Mouse (Mus musculus) kidney, postnatal 0 days (tissue): Measurements from ENCODE around the gene Pigm. TPM values are rescaled to one million over a fixed set of nuclear protein-coding genes. Genes with fewer than 3 reads are reported as not detected.

Experiments used
- ATAC-seq: fragments of 200-750 bp; cut with Nextera tagmentation; replicated peaks from 2 replicates; pipeline ENCODE4 v1.8.0; 2017; ENCODE audit warnings: low read depth, moderate number of reproducible peaks, moderate TSS enrichment, moderate library complexity; ENCODE audit not compliant: low FRiP score
- DNase-seq: peaks from one replicate; pipeline ENCODE4 v3.0.0-alpha.2; 2016; ENCODE audit warnings: low spot score
- H3K27ac ChIP-seq: fragments of 300-500 bp; sonication (generic); 2 replicates; pipeline ENCODE4 v1.5.1; 2014; ENCODE audit warnings: mild to moderate bottlenecking
- H3K27me3 ChIP-seq: fragments of 300-500 bp; sonication (generic); 2 replicates; pipeline ENCODE4 v1.6.1; 2014; ENCODE audit warnings: low read length, mixed read lengths; ENCODE audit not compliant: insufficient read depth
- H3K36me3 ChIP-seq: fragments of 300-500 bp; sonication (generic); 2 replicates; pipeline ENCODE4 v1.6.1; 2014; ENCODE audit warnings: low read length, mixed read lengths; ENCODE audit not compliant: insufficient read depth
- H3K4me1 ChIP-seq: fragments of 300-500 bp; sonication (generic); replicated peaks from 2 replicates; pipeline ENCODE4 v1.6.1; 2014; ENCODE audit warnings: antibody characterized with exemption, low read length, mixed read lengths; ENCODE audit not compliant: insufficient read depth
- H3K4me2 ChIP-seq: fragments of 300-500 bp; sonication (generic); 2 replicates; pipeline ENCODE4 v1.6.1; 2014; ENCODE audit warnings: mild to moderate bottlenecking, low read length, moderate library complexity, mixed read lengths
- H3K4me3 ChIP-seq: fragments of 300-500 bp; sonication (generic); replicated peaks from 2 replicates; pipeline ENCODE4 v1.5.1; 2014; ENCODE audit warnings: low read depth, low read length
- H3K9ac ChIP-seq: fragments of 300-500 bp; sonication (generic); 2 replicates; pipeline ENCODE4 v1.6.1; 2014; ENCODE audit warnings: low read depth, low read length
- H3K9me3 ChIP-seq: fragments of 300-500 bp; sonication (generic); replicated peaks from 2 replicates; pipeline ENCODE4 v1.6.1; 2016; ENCODE audit warnings: low read length, inconsistent platforms, mixed read lengths
- CTCF ChIP-seq: IDR thresholded peaks from 2 replicates; pipeline ENCODE4 v1.5.1; 2016; ENCODE audit warnings: antibody characterized with exemption, low read depth, mild to moderate bottlenecking, moderate library complexity
- WGBS: fragments of 180-500 bp; shearing (Covaris S2); extraction: QIAGEN DNeasy Blood & Tissue Kit; methylation state at CpG from one replicate; pipeline ENCODE4 v1.1.7; 2014; 5-methylcytosine and 5-hydroxymethylcytosine counted together
- polyA plus RNA-seq: library from polyadenylated mRNA; unstranded; fragments of >200 nt; fragmentation: Nextera tagmentation; extraction: Ambion mirVana; gene quantifications from 2 replicates; pipeline ENCODE4 v1.2.1, GENCODE M21; 2015

The Pigm gene
- polyA plus RNA-seq, 1 experiment from 2014 or later: 5.8 TPM

DNA sequence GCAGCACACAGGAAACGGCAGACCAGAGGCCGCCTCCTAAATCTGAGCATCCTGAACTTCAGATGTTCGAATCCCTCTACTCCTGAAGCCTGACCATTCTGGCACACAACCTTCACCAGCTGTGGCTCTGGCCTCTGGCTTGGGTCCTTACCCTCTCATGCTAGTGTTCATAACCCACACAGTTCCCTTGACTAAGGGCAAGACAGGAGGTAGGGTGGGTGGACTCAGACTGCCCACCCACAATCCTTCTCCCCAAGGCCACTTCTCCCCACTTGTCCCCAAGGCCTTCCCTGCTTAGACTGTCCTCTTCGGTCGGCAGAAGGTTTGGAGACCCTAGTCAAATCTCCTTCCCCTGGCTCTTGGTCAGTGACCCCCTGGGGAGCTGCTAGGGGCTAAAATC is 26.8 kb upstream of the Pigm start:
- Histone ChIP-seq H3K4me3 (no peak overlapping the region), H3K27me3 (no peaks in the 10 kb centered on the region), H3K4me1 (peaks cover 7% of the 10 kb centered on the region; the same call in 1 of the 2 replicates), H3K4me2 (no peak overlapping the region), H3K9me3 (no peaks in the 10 kb centered on the region), H3K27ac (peak overlapping the region; percentile 81), H3K36me3 (no peaks in the 10 kb centered on the region), H3K9ac (no peak overlapping the region)
- DNase-seq (no peak), ATAC-seq (no peak)
- 56% methylated on average over 5 of the region's 5 CpGs for WGBS
- TF ChIP-seq CTCF: no peak

- DNase-seq (peak; percentile 61), ATAC-seq (peak; percentile 93)
- no peak for TF ChIP-seq CTCF
- H3K4me3 ChIP-seq: no peak overlapping the region
- H3K9ac ChIP-seq: no peak overlapping the region
- H3K27ac ChIP-seq: peak overlapping the region; percentile 81
- no peak overlapping the region for H3K4me2 ChIP-seq
- H3K27me3 ChIP-seq: no peaks in the 10 kb centered on the region
- no peaks in the 10 kb centered on the region for H3K36me3 ChIP-seq
- WGBS: 16% methylated on average over 19 of the region's 19 CpGs
- H3K9me3 ChIP-seq: no peaks in the 10 kb centered on the region
- H3K4me1 ChIP-seq: peaks cover 7% of the 10 kb centered on the region; the same call in 1 of the 2 replicates
Observed at GRCm38 (mm10) chr1:172349916-172350812, 26.2 kb upstream of the Pigm start.

- H3K27ac ChIP-seq: peak overlapping the region; percentile 55; the same call in 1 of the 2 replicates
- no peak overlapping the region; the same call in 1 of the 2 replicates for H3K9ac ChIP-seq
- H3K27me3 ChIP-seq: no peaks in the 10 kb centered on the region
- H3K36me3 ChIP-seq: no peaks in the 10 kb centered on the region
- no peak for TF ChIP-seq CTCF
- H3K4me1 ChIP-seq: peaks cover 7% of the 10 kb centered on the region; the same call in 1 of the 2 replicates
- ATAC-seq: no peak
- H3K9me3 ChIP-seq: no peaks in the 10 kb centered on the region
- no peak overlapping the region for H3K4me2 ChIP-seq
- H3K4me3 ChIP-seq: no peak overlapping the region
- WGBS: 53% methylated on average over 6 of the region's 6 CpGs
- DNase-seq: no peak
Observed at GRCm38 (mm10) chr1:172352001-172352400, 24.3 kb upstream of the Pigm start.

- Histone ChIP-seq H3K9me3 (no peaks in the 10 kb centered on the region), H3K27me3 (no peaks in the 10 kb centered on the region), H3K36me3 (no peaks in the 10 kb centered on the region), H3K27ac (peak overlapping the region; percentile 55; the same call in 1 of the 2 replicates), H3K4me1 (peaks cover 7% of the 10 kb centered on the region; the same call in 1 of the 2 replicates), H3K4me2 (no peak overlapping the region), H3K4me3 (no peak overlapping the region), H3K9ac (no peak overlapping the region)
- no peak for TF ChIP-seq CTCF
- 86% methylated on average over 3 of the region's 3 CpGs for whole genome bisulfite sequencing
- ATAC-seq (no peak), DNase-seq (no peak)
Observed at GRCm38 (mm10) chr1:172352453-172352852, 23.9 kb upstream of the Pigm start.

GRCm38 (mm10) chr1:172355336-172355735 is 21.0 kb upstream of the Pigm start:
- Histone ChIP-seq H3K36me3 (no peaks in the 10 kb centered on the region), H3K9me3 (no peaks in the 10 kb centered on the region), H3K4me1 (no peaks in the 10 kb centered on the region), H3K27ac (peak overlapping the region; percentile 54; the same call in 1 of the 2 replicates), H3K4me2 (no peak overlapping the region), H3K4me3 (no peak overlapping the region), H3K27me3 (no peaks in the 10 kb centered on the region), H3K9ac (no peak overlapping the region)
- 48% methylated on average over 3 of the region's 3 CpGs for WGBS
- TF ChIP-seq CTCF: no peak
- ATAC-seq (no peak), DNase-seq (no peak)

DNA sequence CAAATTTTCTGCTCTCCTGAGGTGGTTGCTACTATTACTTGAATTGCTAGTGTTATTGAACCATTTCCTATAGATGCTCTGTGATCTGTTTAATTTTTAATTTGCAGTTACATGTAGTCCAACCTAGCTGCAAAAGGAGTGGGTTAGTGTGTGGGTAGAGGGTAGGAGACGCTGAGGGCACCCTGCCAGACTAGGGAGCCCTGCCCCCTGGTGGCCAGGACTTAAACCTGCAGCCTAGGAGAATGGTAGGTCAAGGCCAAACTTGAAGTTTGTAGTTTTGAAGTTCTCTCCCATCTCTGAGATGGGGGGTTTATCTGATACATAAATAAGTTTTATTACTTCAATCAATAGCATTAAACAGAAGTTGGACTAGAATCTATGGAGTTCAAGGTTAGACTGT is 18.8 kb upstream of the Pigm start:
- ATAC-seq (no peak), DNase-seq (peak; percentile 63)
- no peaks in the 10 kb centered on the region for H3K9me3 ChIP-seq

More for the DNA sequence above, 18.8 kb upstream of the Pigm start:
- H3K27ac ChIP-seq: no peak overlapping the region
- no peak overlapping the region for H3K9ac ChIP-seq
- no peaks in the 10 kb centered on the region for H3K36me3 ChIP-seq
- 3% methylated on average over 1 of the region's 1 CpGs for WGBS
- TF ChIP-seq CTCF: peak; percentile 87
- no peak overlapping the region for H3K4me3 ChIP-seq
- no peaks in the 10 kb centered on the region for H3K27me3 ChIP-seq
- H3K4me1 ChIP-seq: no peaks in the 10 kb centered on the region
- H3K4me2 ChIP-seq: no peak overlapping the region
